Mouse (Mus musculus) central nervous system, embryonic 11.5 days (tissue): ENCODE measurements around the gene Gm6040. TPM values are rescaled to one million over a fixed set of nuclear protein-coding genes. Genes with fewer than 3 reads are reported as not detected.

Source experiments
- polyA plus RNA-seq: library from polyadenylated mRNA; depleted of rRNA; stranded (reverse); fragments of >200 nt; gene quantifications from 2 replicates; pipeline ENCODE4 v1.2.3, GENCODE M21; 2012; rRNA removed

Gm6040 gene
- polyA plus RNA-seq: not detected in 2 replicates

GRCm38 (mm10) chr8:20921971-20922370 lies at the start of gene Gm6040:
Gene Gm6040 (minus strand): TSS chr8:20922071.

GRCm38 (mm10) chr8:20944610-20945009 lies 22.7 kb upstream of the Gm6040 start, which contains the start of gene AY761185:
Gene AY761185 (minus strand): TSS chr8:20944710.

GRCm38 (mm10) chr8:20902527-20902926 lies 19.3 kb downstream of the Gm6040 start, which contains the start of gene Gm15056:
Gene Gm15056 (minus strand): TSS chr8:20902627.

GRCm38 (mm10) chr8:20892369-20892768 lies 29.5 kb downstream of the Gm6040 start, which contains the start of gene Defb33:
Gene Defb33 (plus strand): TSS chr8:20892669.

Other genes starting within 250 kb of the Gm6040 start
- not detected in 2 replicates for gene Defb33, start 29.4 kb downstream of the Gm6040 start, polyA plus RNA-seq
- not detected in 2 replicates for gene Gm15056, start 19.4 kb downstream of the Gm6040 start, polyA plus RNA-seq
- not detected in 2 replicates for gene AY761185, start 22.6 kb upstream of the Gm6040 start, polyA plus RNA-seq
- gene Defa21, start 103.5 kb upstream of the Gm6040 start, polyA plus RNA-seq: not detected in 2 replicates
- gene Defa23, start 133.0 kb upstream of the Gm6040 start, polyA plus RNA-seq: not detected in 2 replicates
- gene Defa35, start 143.0 kb upstream of the Gm6040 start, polyA plus RNA-seq: not detected in 2 replicates
- gene Defa25, start 162.4 kb upstream of the Gm6040 start, polyA plus RNA-seq: not detected in 2 replicates
- not detected in 2 replicates for gene Gm14851, start 174.0 kb upstream of the Gm6040 start, polyA plus RNA-seq
- not detected in 2 replicates for gene Defa30, start 212.6 kb upstream of the Gm6040 start, polyA plus RNA-seq
- gene Defa22, start 240.2 kb upstream of the Gm6040 start, polyA plus RNA-seq: not detected in 2 replicates